In genomic region chr6:128355726-128356416, GRCm38 (mm10) we compare ENCODE assay signal across 8 mouse cellular contexts. TPM values are rescaled to one million over a fixed set of nuclear protein-coding genes. Genes with fewer than 3 reads are reported as not detected.
A peak's percentile ranks its signal among the peaks of the same experiment; 100 is the strongest.
DNase-seq lines count a peak whose midpoint lies in the region; ATAC-seq and TF ChIP-seq lines count a peak whose summit lies in the region.

Tulp3 (minus strand) TSS chr6:128355851.

- peak within 1 kb of the TSS; percentile 76 for H3K4me3 ChIP-seq in cortical plate, adult 2 months (ENCODE audit: insufficient read depth, low read length)

- DNase-seq in gastrocnemius, postnatal 10 days, result peak; percentile 99
- peak; percentile 92 for DNase-seq in induced T-regulatory cell, adult 2 months (ENCODE audit: low read depth)
- peak; percentile 90 to 97 for DNase-seq in left cerebral cortex, adult 9 months (ENCODE audit: low spot score in 2 of 2)
- peak; percentile 99 for DNase-seq in right cerebral cortex, postnatal 14 days
- DNase-seq in urinary bladder, postnatal 36 days (ENCODE audit: low spot score in 2 of 2), result peak; percentile 88 to 95

- H3K4me1 ChIP-seq in cortical plate, adult 2 months (ENCODE audit: control insufficient read depth, insufficient read depth, low read length), result no peaks in the 10 kb centered on the region

- TF ChIP-seq CTCF in cortical plate, adult 2 months (IDR thresholded peaks at IDR 0.05; ENCODE audit: extremely low read depth, insufficient read depth, low read length), result no peak

- ATAC-seq in activated CD4-positive, CD25-positive, alpha-beta regulatory T cell, adult 4 months, result peak; percentile 97
- peak; percentile 97 for ATAC-seq in megakaryocyte progenitor cell, adult 5-6 weeks (replicated peaks; ENCODE audit: poor library complexity)

- H3K27ac ChIP-seq in cortical plate, adult 2 months (ENCODE audit: insufficient read depth, low read length), result no peak within 1 kb of the TSS

- TF ChIP-seq POLR2A in cortical plate, adult 2 months (IDR thresholded peaks at IDR 0.05; ENCODE audit: extremely low read depth, insufficient read depth, low read length), result peak; percentile 81; the same call in 1 of the 2 replicates

RNA-seq across cellular contexts. Expression of gene Tulp3, which starts in this region (rescaled TPM):
- polyA plus RNA-seq in activated CD4-positive, CD25-positive, alpha-beta regulatory T cell, adult 4 months (2017; shearing (Covaris generic)), result 1 to 10 TPM; 2.0 to 2.5 TPM
- 27.2 and 27.8 TPM in 2 replicates for polyA plus RNA-seq in cortical plate, adult 2 months (2012; rRNA removed)
- 10 to 100 TPM in 1 of 2 experiments, 1 to 10 TPM in 1; 10.0 to 13.0 TPM for total RNA-seq in gastrocnemius, postnatal 10 days (2021)
- 0.12 and 1.3 TPM in 2 replicates for total RNA-seq in megakaryocyte progenitor cell, adult 5-6 weeks (2015)
- total RNA-seq in megakaryocyte progenitor cell, adult 5-6 weeks (2017), result 0.20 and 0.29 TPM in 2 replicates

Comparison
In these comparisons a context has a peak if more than half of its experiments do, and no peak if none do; other contexts are left out.
1. RNA of gene Tulp3 (total RNA-seq): 10.0 to 13.0 TPM in gastrocnemius, postnatal 10 days; 0.12 to 1.3 TPM in megakaryocyte progenitor cell, adult 5-6 weeks; every median in the first group is over 4 times any median in the second.
2. Peak in every context shown above with its lines, with median percentiles within 50 percentile points of each other: DNase-seq.